In genomic region chr11:98412797-98413301, GRCm38 (mm10) we compare ENCODE assay signal across 8 mouse cellular contexts. TPM values are rescaled to one million over a fixed set of nuclear protein-coding genes. Genes with fewer than 3 reads are reported as not detected.
DNase-seq lines count a peak whose midpoint lies in the region; ATAC-seq and TF ChIP-seq lines count a peak whose summit lies in the region.

No protein-coding gene starts in this region.

- peak; percentile 22; the same call in 1 of the 2 replicates for ATAC-seq in liver, embryonic 15.5 days (ENCODE audit: insufficient read depth)
- no peak for ATAC-seq in frontal cortex, adult (ENCODE audit: low TSS enrichment)

- peak overlapping the region; percentile 76 for H3K4me3 ChIP-seq in hindbrain, embryonic 10.5 days
- peak overlapping the region; percentile 58 for H3K4me3 ChIP-seq in liver, embryonic 15.5 days (replicated peaks)
- H3K4me3 ChIP-seq in small intestine, adult 2 months (ENCODE audit: low read depth, low read length) = peak overlapping the region; percentile 98

- H3K27ac ChIP-seq in hindbrain, embryonic 10.5 days = peak overlapping the region; percentile 93
- peak overlapping the region; percentile 29; the same call in 1 of the 2 replicates for H3K27ac ChIP-seq in liver, embryonic 15.5 days (replicated peaks)
- H3K27ac ChIP-seq in small intestine, adult 2 months (ENCODE audit: insufficient read depth, low read depth, low read length) = peak overlapping the region; percentile 85

- intact Hi-C loops in left cerebral cortex, postnatal 4 days (cut with DNase I) = no loop called here
- intact Hi-C loops in left cerebral cortex, postnatal 10 days (cut with DNase I) = no loop called here

- TF ChIP-seq POLR2A in small intestine, adult 2 months (IDR thresholded peaks at IDR 0.05; ENCODE audit: low read depth, low read length) = peak; percentile 27; the same call in 1 of the 2 replicates

- under 1% methylated on average over 40 of the region's 40 CpGs for WGBS in hindbrain, embryonic 10.5 days
- under 1% methylated on average over 40 of the region's 40 CpGs for WGBS in liver, embryonic 15.5 days (ENCODE audit: insufficient replicate concordance)
- under 1% methylated on average over 40 of the region's 40 CpGs for WGBS in small intestine, adult 2 months

- no peaks in the 10 kb centered on the region for H3K36me3 ChIP-seq in hindbrain, embryonic 10.5 days
- no peaks in the 10 kb centered on the region for H3K36me3 ChIP-seq in liver, embryonic 15.5 days (replicated peaks)
- H3K36me3 ChIP-seq in small intestine, adult 2 months (ENCODE audit: control insufficient read depth, insufficient read depth, low read length) = no peaks in the 10 kb centered on the region; the same call in 1 of the 2 replicates

- peaks cover 56% of the 10 kb centered on the region for H3K27me3 ChIP-seq in hindbrain, embryonic 10.5 days (ENCODE audit: insufficient read depth, poor library complexity, severe bottlenecking)
- peaks cover 81% of the 10 kb centered on the region for H3K27me3 ChIP-seq in liver, embryonic 15.5 days
- no peaks in the 10 kb centered on the region for H3K27me3 ChIP-seq in small intestine, adult 2 months (ENCODE audit: control insufficient read depth, insufficient read depth, low read length)

- peak; percentile 48 for DNase-seq in left cerebral cortex, postnatal 4 days
- DNase-seq in left cerebral cortex, postnatal 10 days (ENCODE audit: extremely low spot score in 1 of 2, low spot score in 2 of 2) = no peak
- peak; percentile 69 for DNase-seq in embryo, embryonic 9.5 days (ENCODE audit: extremely low spot score)
- DNase-seq in hindbrain, embryonic 10.5 days (ENCODE audit: low spot score) = peak; percentile 68
- no peak for DNase-seq in cerebellum, adult 11 months

- H3K4me1 ChIP-seq in hindbrain, embryonic 10.5 days (replicated peaks) = peaks cover 61% of the 10 kb centered on the region
- peaks cover 13% of the 10 kb centered on the region; the same call in 1 of the 2 replicates for H3K4me1 ChIP-seq in liver, embryonic 15.5 days (replicated peaks)
- peaks cover 33% of the 10 kb centered on the region for H3K4me1 ChIP-seq in small intestine, adult 2 months (ENCODE audit: control insufficient read depth, insufficient read depth, insufficient read length, low read length)

- peak overlapping the region; percentile 30; the same call in 1 of the 2 replicates for H3K9ac ChIP-seq in liver, embryonic 15.5 days

- peak overlapping the region; percentile 63 for H3K4me2 ChIP-seq in liver, embryonic 15.5 days

- no peaks in the 10 kb centered on the region for H3K9me3 ChIP-seq in hindbrain, embryonic 10.5 days
- H3K9me3 ChIP-seq in liver, embryonic 15.5 days (replicated peaks) = no peaks in the 10 kb centered on the region

- no peak for TF ChIP-seq CTCF in small intestine, adult 2 months (IDR thresholded peaks at IDR 0.05; ENCODE audit: extremely low read depth, insufficient read length, insufficient replicate concordance, low read depth, low read length)

RNA-seq across cellular contexts. Expression of gene Erbb2, which starts 0.6 kb away (rescaled TPM):
- total RNA-seq in left cerebral cortex, postnatal 4 days (2021) = 1 to 10 TPM; 3.9 to 4.1 TPM
- 1 to 10 TPM; 2.4 TPM for total RNA-seq in left cerebral cortex, postnatal 10 days (2021)
- polyA plus RNA-seq in hindbrain, embryonic 10.5 days (2016; fragmentation: Nextera tagmentation; extraction: Ambion mirVana) = 23.3 TPM in 2 replicates
- 2.0 and 2.3 TPM in 2 replicates for polyA plus RNA-seq in liver, embryonic 15.5 days (2015; fragmentation: Nextera tagmentation; extraction: Ambion mirVana)
- 40.2 and 105 TPM in 2 replicates for polyA plus RNA-seq in small intestine, adult 2 months (2012; rRNA removed)

RNA-seq across cellular contexts. Expression of gene Pgap3, which starts 12.6 kb away (rescaled TPM):
- 1 to 10 TPM; 7.6 to 9.2 TPM for total RNA-seq in left cerebral cortex, postnatal 4 days (2021)
- total RNA-seq in left cerebral cortex, postnatal 10 days (2021) = 10 to 100 TPM in 1 of 2 experiments, 1 to 10 TPM in 1; 8.6 to 10.1 TPM
- polyA plus RNA-seq in hindbrain, embryonic 10.5 days (2016; fragmentation: Nextera tagmentation; extraction: Ambion mirVana) = 9.3 and 9.8 TPM in 2 replicates
- polyA plus RNA-seq in liver, embryonic 15.5 days (2015; fragmentation: Nextera tagmentation; extraction: Ambion mirVana) = 3.3 and 3.5 TPM in 2 replicates
- 26.0 and 52.1 TPM in 2 replicates for polyA plus RNA-seq in small intestine, adult 2 months (2012; rRNA removed)

RNA-seq across cellular contexts. Expression of gene Mien1, which starts 25.9 kb away (rescaled TPM):
- 100 to 1,000 TPM; 111 to 118 TPM for total RNA-seq in left cerebral cortex, postnatal 4 days (2021)
- 100 to 1,000 TPM; 104 to 117 TPM for total RNA-seq in left cerebral cortex, postnatal 10 days (2021)
- polyA plus RNA-seq in hindbrain, embryonic 10.5 days (2016; fragmentation: Nextera tagmentation; extraction: Ambion mirVana) = 120 and 161 TPM in 2 replicates
- polyA plus RNA-seq in liver, embryonic 15.5 days (2015; fragmentation: Nextera tagmentation; extraction: Ambion mirVana) = 57.2 TPM in 2 replicates
- polyA plus RNA-seq in small intestine, adult 2 months (2012; rRNA removed) = 17.2 and 37.7 TPM in 2 replicates

RNA-seq across cellular contexts. Expression of gene Pnmt, which starts 26.6 kb away (rescaled TPM):
- total RNA-seq in left cerebral cortex, postnatal 4 days (2021) = 1 to 10 TPM in 1 of 2 experiments, not detected in 1; 1.0 TPM
- 1 to 10 TPM in 1 of 2 experiments, under 1 TPM in 1; 0.61 to 1.1 TPM for total RNA-seq in left cerebral cortex, postnatal 10 days (2021)
- polyA plus RNA-seq in hindbrain, embryonic 10.5 days (2016; fragmentation: Nextera tagmentation; extraction: Ambion mirVana) = 0.65 and 1.2 TPM in 2 replicates
- polyA plus RNA-seq in liver, embryonic 15.5 days (2015; fragmentation: Nextera tagmentation; extraction: Ambion mirVana) = not detected in 2 replicates
- polyA plus RNA-seq in small intestine, adult 2 months (2012; rRNA removed) = not detected in 2 replicates

RNA-seq across cellular contexts. Expression of gene Tcap, which starts 29.2 kb away (rescaled TPM):
- under 1 TPM; 0.56 to 0.64 TPM for total RNA-seq in left cerebral cortex, postnatal 4 days (2021)
- total RNA-seq in left cerebral cortex, postnatal 10 days (2021) = 1 to 10 TPM; 5.4 to 6.9 TPM
- polyA plus RNA-seq in hindbrain, embryonic 10.5 days (2016; fragmentation: Nextera tagmentation; extraction: Ambion mirVana) = 0.17 and 0.29 TPM in 2 replicates
- polyA plus RNA-seq in liver, embryonic 15.5 days (2015; fragmentation: Nextera tagmentation; extraction: Ambion mirVana) = 1.1 and 1.7 TPM in 2 replicates
- polyA plus RNA-seq in small intestine, adult 2 months (2012; rRNA removed) = 0.24 and 0.42 TPM in 2 replicates

Comparison
In these comparisons a context has a peak if more than half of its experiments do, and no peak if none do; other contexts are left out.
1. DNase-seq: peak in left cerebral cortex, postnatal 4 days (single experiment), embryo, embryonic 9.5 days (single experiment) and hindbrain, embryonic 10.5 days (single experiment); none in left cerebral cortex, postnatal 10 days (0 of 2) and cerebellum, adult 11 months (single experiment).
2. H3K27ac ChIP-seq: peak in every context shown above with its lines; median percentile 93 in hindbrain, embryonic 10.5 days; 85 in small intestine, adult 2 months; 29 in liver, embryonic 15.5 days.
3. Peak in every context shown above with its lines, with median percentiles within 50 percentile points of each other: H3K4me3 ChIP-seq.